Mouse (Mus musculus): ENCODE measurements at regions not wholly inside any gene's neighbourhood (a gene's known extent, or its start where the extent isn't known, plus 50 kb on each side); places are given as distances from the start of the nearest gene placed in this dataset.
A peak's percentile ranks its signal among the peaks of the same experiment; 100 is the strongest.

- no peak for DNase-seq (ENCODE audit: low spot score in 2 of 2)
These were observed 285.0 kb downstream of the Rngtt start for GRCm38 (mm10) chr4:33594997-33595657.

GRCm38 (mm10) chr4:33595763-33596162, 285.7 kb downstream of the Rngtt start:
- no peak for DNase-seq (ENCODE audit: low spot score in 2 of 2)

- no peak for DNase-seq (ENCODE audit: low spot score in 2 of 2)
These were observed 289.9 kb downstream of the Rngtt start for GRCm38 (mm10) chr4:33599966-33600365.

- no peak for DNase-seq (ENCODE audit: low spot score in 2 of 2)
These were observed 290.7 kb downstream of the Rngtt start for GRCm38 (mm10) chr4:33600805-33601204.

GRCm38 (mm10) chr4:33604636-33605035, 294.5 kb downstream of the Rngtt start:
- DNase-seq (ENCODE audit: low spot score in 2 of 2), result no peak

GRCm38 (mm10) chr4:33639821-33640575, 284.4 kb upstream of the Cnr1 start:
- no peak for DNase-seq (ENCODE audit: low spot score in 2 of 2)

GRCm38 (mm10) chr4:33640576-33641255, 283.7 kb upstream of the Cnr1 start:
- peak in 1 of 2 experiments; percentile 50 for DNase-seq (ENCODE audit: low spot score in 2 of 2)

- no peak for DNase-seq (ENCODE audit: low spot score in 2 of 2)
These were observed 282.5 kb upstream of the Cnr1 start for GRCm38 (mm10) chr4:33641883-33642282.

GRCm38 (mm10) chr4:33642526-33642925, 281.9 kb upstream of the Cnr1 start:
- DNase-seq (ENCODE audit: low spot score in 2 of 2), result peak in 1 of 2 experiments; percentile 31

GRCm38 (mm10) chr4:33645217-33645616, 279.2 kb upstream of the Cnr1 start:
- no peak for DNase-seq (ENCODE audit: low spot score in 2 of 2)

GRCm38 (mm10) chr4:33651292-33651691, 273.1 kb upstream of the Cnr1 start:
- DNase-seq (ENCODE audit: low spot score in 2 of 2), result no peak

- no peak for DNase-seq (ENCODE audit: low spot score in 2 of 2)
These were observed 264.6 kb upstream of the Cnr1 start for GRCm38 (mm10) chr4:33659766-33660165.

- DNase-seq (ENCODE audit: low spot score in 2 of 2), result no peak
These were observed 263.8 kb upstream of the Cnr1 start for GRCm38 (mm10) chr4:33660553-33660952.

GRCm38 (mm10) chr4:33661862-33662261, 262.5 kb upstream of the Cnr1 start:
- DNase-seq (ENCODE audit: low spot score in 2 of 2), result no peak

GRCm38 (mm10) chr4:33662965-33663364, 261.4 kb upstream of the Cnr1 start:
- no peak for DNase-seq (ENCODE audit: low spot score in 2 of 2)

- DNase-seq (ENCODE audit: low spot score in 2 of 2), result peak in 1 of 2 experiments; percentile 38
These were observed 260.5 kb upstream of the Cnr1 start for GRCm38 (mm10) chr4:33663616-33664473.

- DNase-seq (ENCODE audit: low spot score in 2 of 2), result no peak
These were observed 259.9 kb upstream of the Cnr1 start for GRCm38 (mm10) chr4:33664474-33664822.

GRCm38 (mm10) chr4:33665250-33665873, 259.0 kb upstream of the Cnr1 start:
- no peak for DNase-seq (ENCODE audit: low spot score in 2 of 2)

- no peak for DNase-seq (ENCODE audit: low spot score in 2 of 2)
These were observed 256.0 kb upstream of the Cnr1 start for GRCm38 (mm10) chr4:33668431-33668830.

- DNase-seq (ENCODE audit: low spot score in 2 of 2), result no peak
These were observed 249.3 kb upstream of the Cnr1 start for GRCm38 (mm10) chr4:33675044-33675443.

GRCm38 (mm10) chr4:33679351-33679750, 245.0 kb upstream of the Cnr1 start:
- no peak for DNase-seq (ENCODE audit: low spot score in 2 of 2)

All from cerebellum, postnatal 4 days (tissue).